Mouse (Mus musculus) C2C12 (cell line): ENCODE data around the gene Dohh. TPM values are rescaled to one million over a fixed set of nuclear protein-coding genes. Genes with fewer than 3 reads are reported as not detected.

Experiments
- H3K27me3 ChIP-seq: one replicate; pipeline ENCODE4 v1.6.1; 2011; ENCODE audit not compliant: control insufficient read depth, insufficient read depth, insufficient read length
- H3K36me3 ChIP-seq: one replicate; pipeline ENCODE4 v1.6.1; 2011; ENCODE audit not compliant: control insufficient read depth, insufficient read depth
- H3K4me3 ChIP-seq: one replicate; pipeline ENCODE4 v1.5.1; 2011; ENCODE audit warnings: mild to moderate bottlenecking, control low read depth; ENCODE audit not compliant: poor library complexity, insufficient read depth, severe bottlenecking
- H3K79me2 ChIP-seq: one replicate; pipeline ENCODE4 v1.6.1; 2011; ENCODE audit not compliant: control insufficient read depth, insufficient read depth
- H3K79me3 ChIP-seq: one replicate; pipeline ENCODE4 v1.6.1; 2011; ENCODE audit warnings: low read depth, control low read depth
- H3ac ChIP-seq: one replicate; pipeline ENCODE3; 2011; ENCODE audit warnings: low read depth; ENCODE audit not compliant: control insufficient read depth, insufficient read length
- CEBPB ChIP-seq: IDR thresholded peaks from one replicate; pipeline ENCODE4 v1.6.1; 2011; ENCODE audit warnings: low read depth, mild to moderate bottlenecking, control low read depth, moderate library complexity
- CTCF ChIP-seq: IDR thresholded peaks from one replicate; pipeline ENCODE4 v1.5.1; 2011; ENCODE audit not compliant: control insufficient read depth, insufficient read depth, insufficient read length
- FOSL1 ChIP-seq: IDR thresholded peaks from one replicate; pipeline ENCODE4 v1.8.0; 2011; ENCODE audit warnings: mild to moderate bottlenecking, low read length; ENCODE audit not compliant: poor library complexity, insufficient read depth, severe bottlenecking
- MAX ChIP-seq: IDR thresholded peaks from one replicate; pipeline ENCODE4 v1.6.1; 2011; ENCODE audit warnings: mild to moderate bottlenecking, control low read depth
- MYOD1 ChIP-seq: IDR thresholded peaks from one replicate; pipeline ENCODE4 v1.6.1; 2011; ENCODE audit warnings: low read depth; ENCODE audit not compliant: control insufficient read depth, insufficient read length
- MYOG ChIP-seq: IDR thresholded peaks from one replicate; pipeline ENCODE4 v1.6.1; 2011; ENCODE audit not compliant: control insufficient read depth, insufficient read length; ENCODE audit errors: extremely low read depth
- USF1 ChIP-seq: IDR thresholded peaks from one replicate; pipeline ENCODE4 v1.6.1; 2011; ENCODE audit warnings: low read depth, mild to moderate bottlenecking, control low read depth, moderate library complexity
- microRNA-seq: library from miRNA; unstranded; fragments of <30 nt; microRNA quantifications from one replicate; pipeline ENCODE4, GENCODE M21; 2019; ENCODE audit warnings: borderline microRNAs expressed
- polyA plus RNA-seq: library from polyadenylated mRNA; unstranded; fragments of >200 nt; fragmentation: generic; extraction: Trizol; gene quantifications from one replicate; pipeline ENCODE4 v1.2.1, GENCODE M21; 2012; ENCODE audit warnings: missing spikeins

Gene Dohh
- polyA plus RNA-seq, 1 experiment: 148 TPM

GRCm38 (mm10) chr10:81432868-81433262, 48.6 kb downstream of the Dohh start:
- H3K27me3 ChIP-seq: no peaks in the 10 kb centered on the region

GRCm38 (mm10) chr10:81433541-81434289, 49.5 kb downstream of the Dohh start:
- no peaks in the 10 kb centered on the region for H3K27me3 ChIP-seq
- no peaks in the 10 kb centered on the region for H3K36me3 ChIP-seq
- no peak for TF ChIP-seq FOSL1
- TF ChIP-seq MYOD1: peak; percentile 15
- H3K79me2 ChIP-seq: peaks cover 6% of the 10 kb centered on the region
- no peaks in the 10 kb centered on the region for H3K79me3 ChIP-seq
- peak overlapping the region; percentile 35 for H3ac ChIP-seq
- no peak overlapping the region for H3K4me3 ChIP-seq

More at GRCm38 (mm10) chr10:81432868-81433262, 48.6 kb downstream of the Dohh start:
- Histone ChIP-seq H3K36me3 (no peaks in the 10 kb centered on the region), H3K4me3 (no peak overlapping the region), H3K79me2 (peaks cover 15% of the 10 kb centered on the region), H3K79me3 (peaks cover 5% of the 10 kb centered on the region), H3ac (peak overlapping the region; percentile 39)
- TF ChIP-seq USF1 (peak; percentile 69), CEBPB (no peak)

- no peaks in the 10 kb centered on the region for H3K79me2 ChIP-seq
- TF ChIP-seq USF1 (no peak), MAX (no peak), MYOD1 (no peak), CEBPB (no peak), CTCF (no peak), MYOG (no peak), FOSL1 (no peak)
- H3K36me3 ChIP-seq: no peaks in the 10 kb centered on the region
- no peak overlapping the region for H3ac ChIP-seq
- H3K27me3 ChIP-seq: no peaks in the 10 kb centered on the region
- no peak overlapping the region for H3K4me3 ChIP-seq
- no peaks in the 10 kb centered on the region for H3K79me3 ChIP-seq
Measured at GRCm38 (mm10) chr10:81434361-81435263, 50.4 kb downstream of the Dohh start.

- no peaks in the 10 kb centered on the region for H3K36me3 ChIP-seq
- TF ChIP-seq USF1: no peak
- no peak for TF ChIP-seq FOSL1
- no peak for TF ChIP-seq MYOG
- TF ChIP-seq MYOD1: no peak
- no peak for TF ChIP-seq CEBPB
- TF ChIP-seq MAX: no peak
- no peak for TF ChIP-seq CTCF
- H3K79me2 ChIP-seq: no peaks in the 10 kb centered on the region
- no peaks in the 10 kb centered on the region for H3K79me3 ChIP-seq
- H3ac ChIP-seq: no peak overlapping the region
- H3K4me3 ChIP-seq: no peak overlapping the region
- H3K27me3 ChIP-seq: no peaks in the 10 kb centered on the region
Measured at GRCm38 (mm10) chr10:81435436-81435835, 51.2 kb downstream of the Dohh start.

Small RNA genes lying within 50 kb of the gene (microRNA-seq; reads per million reads assigned to microRNA genes)
- gene Mir1191b (7.8 reads per million, percentile 56 among the genes with 10 or more reads in this experiment), gene Mir6913 (0.44 reads per million, percentile 6 among the genes with 10 or more reads in this experiment)

Other genes starting within 250 kb of the Dohh start
- 19.9 TPM for gene Zbtb7a, start 249.2 kb upstream of the Dohh start, polyA plus RNA-seq
- 31.6 TPM for gene Pias4, start 216.5 kb upstream of the Dohh start, polyA plus RNA-seq
- 2,537 TPM for gene Eef2, start 207.8 kb upstream of the Dohh start, polyA plus RNA-seq
- 72.8 TPM for gene Dapk3, start 201.4 kb upstream of the Dohh start, polyA plus RNA-seq
- 0.07 TPM for gene 4930442H23Rik, start 200.6 kb upstream of the Dohh start, polyA plus RNA-seq
- 0.18 TPM for gene Nmrk2, start 182.4 kb upstream of the Dohh start, polyA plus RNA-seq
- gene Atcay, start 153.6 kb upstream of the Dohh start, polyA plus RNA-seq: 0.26 TPM
- gene Zfr2, start 151.3 kb upstream of the Dohh start, polyA plus RNA-seq: 0.19 TPM
- gene Matk, start 131.5 kb upstream of the Dohh start, polyA plus RNA-seq: 0.98 TPM
- gene Mrpl54, start 117.5 kb upstream of the Dohh start, polyA plus RNA-seq: 174 TPM
- gene Apba3, start 117.5 kb upstream of the Dohh start, polyA plus RNA-seq: 103 TPM
- gene Tjp3, start 92.8 kb upstream of the Dohh start, polyA plus RNA-seq: not detected
- 33.3 TPM for gene Pip5k1c, start 91.5 kb upstream of the Dohh start, polyA plus RNA-seq
- 48.1 TPM for gene Cactin, start 63.3 kb upstream of the Dohh start, polyA plus RNA-seq
- gene Tbxa2r, start 55.7 kb upstream of the Dohh start, polyA plus RNA-seq: 0.02 TPM
- gene Gipc3, start 41.2 kb upstream of the Dohh start, polyA plus RNA-seq: 0.08 TPM
- 89.0 TPM for gene Hmg20b, start 33.9 kb upstream of the Dohh start, polyA plus RNA-seq
- gene Mfsd12, start 26.9 kb upstream of the Dohh start, polyA plus RNA-seq: 8.2 TPM
- 0.51 TPM for gene 4930404N11Rik, start 18.6 kb upstream of the Dohh start, polyA plus RNA-seq
- gene Fzr1, start 5.9 kb upstream of the Dohh start, polyA plus RNA-seq: 61.6 TPM
- 1.7 TPM for gene Gm48551, start within 50 bp of the Dohh start, polyA plus RNA-seq
- 0.20 TPM for gene Gm48552, start 4.6 kb downstream of the Dohh start, polyA plus RNA-seq
- gene Smim24, start 8.6 kb downstream of the Dohh start, polyA plus RNA-seq: 0.32 TPM
- gene Nfic, start 71.2 kb downstream of the Dohh start, polyA plus RNA-seq: 86.7 TPM
- 1.0 TPM for gene Celf5, start 98.3 kb downstream of the Dohh start, polyA plus RNA-seq
- gene Ncln, start 112.0 kb downstream of the Dohh start, polyA plus RNA-seq: 122 TPM
- 0.02 TPM for gene S1pr4, start 115.7 kb downstream of the Dohh start, polyA plus RNA-seq
- gene Gna15, start 139.8 kb downstream of the Dohh start, polyA plus RNA-seq: 0.16 TPM
- gene Gna11, start 160.8 kb downstream of the Dohh start, polyA plus RNA-seq: 77.6 TPM
- 532 TPM for gene Aes, start 175.1 kb downstream of the Dohh start, polyA plus RNA-seq
- gene Tle2, start 190.1 kb downstream of the Dohh start, polyA plus RNA-seq: 7.1 TPM
- gene Tle6, start 216.6 kb downstream of the Dohh start, polyA plus RNA-seq: 8.6 TPM
- 0.25 TPM for gene BC025920, start 221.8 kb downstream of the Dohh start, polyA plus RNA-seq
- gene Sirt6, start 243.4 kb downstream of the Dohh start, polyA plus RNA-seq: 20.8 TPM
- 8.5 TPM for gene Ankrd24, start 244.1 kb downstream of the Dohh start, polyA plus RNA-seq